Mouse (Mus musculus) erythroblast, embryonic 14.5 days (primary cell): ENCODE data around the gene Cstb.

Experiments used
- GATA1 ChIP-seq: IDR thresholded peaks from 2 replicates; pipeline ENCODE4 v1.6.1; 2012; ENCODE audit warnings: low read length, inconsistent platforms, mixed read lengths
- TAL1 ChIP-seq: IDR thresholded peaks from 3 replicates; pipeline ENCODE4 v1.6.1; 2012; ENCODE audit warnings: low read length, inconsistent platforms, mixed read lengths

DNA sequence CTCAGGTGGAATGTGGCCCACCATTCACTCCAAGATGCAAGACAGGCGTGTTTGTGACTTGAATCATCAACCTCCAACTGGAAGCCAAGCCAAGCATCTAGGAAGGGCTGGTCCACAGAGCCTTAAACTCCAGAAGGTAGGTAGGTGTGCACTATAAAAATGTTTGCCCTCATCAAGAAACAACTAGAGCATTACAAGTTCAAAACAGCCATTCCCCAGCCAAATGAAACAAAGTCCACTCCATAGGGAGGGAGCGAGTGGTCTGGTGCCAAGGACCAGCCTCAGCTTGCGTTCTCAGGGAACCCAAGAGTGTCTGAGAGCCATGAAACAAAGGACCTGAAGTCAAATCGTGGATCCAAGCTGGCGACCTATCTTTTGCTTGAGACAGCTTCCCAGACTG is 48.0 kb downstream of the Cstb start:
- no peak for TF ChIP-seq TAL1
- no peak for TF ChIP-seq GATA1
